Mouse (Mus musculus) heart, embryonic 14.5 days (tissue): ENCODE results near the gene Tgif1. TPM values are rescaled to one million over a fixed set of nuclear protein-coding genes. Genes with fewer than 3 reads are reported as not detected.

Experiments
- ATAC-seq: fragments of 200-750 bp; cut with Nextera tagmentation; 2 replicates; pipeline ENCODE4 v1.8.0; 2017; ENCODE audit warnings: low read depth, moderate TSS enrichment; ENCODE audit not compliant: insufficient number of reproducible peaks, insufficient read depth, low FRiP score
- H3K27ac ChIP-seq, 2 experiments: fragments of 200-500 bp in 1 of 2; fragments of 300-500 bp in 1 of 2; sonication (generic) in 1 of 2; replicated peaks in 1 of 2; 2 replicates each; pipeline ENCODE4 v1.5.1; 2012 to 2014; ENCODE audit warnings: low read depth in 2 of 2, low read length in 2 of 2, control low read depth in 1 of 2, mild to moderate bottlenecking in 1 of 2, mixed read lengths in 1 of 2; ENCODE audit not compliant: control insufficient read depth in 1 of 2, insufficient read depth in 1 of 2
- H3K27me3 ChIP-seq: fragments of 300-500 bp; sonication (generic); 2 replicates; pipeline ENCODE4 v1.6.1; 2014; ENCODE audit warnings: mild to moderate bottlenecking, low read length, control low read depth; ENCODE audit not compliant: control insufficient read depth, insufficient read depth
- H3K36me3 ChIP-seq: fragments of 300-500 bp; sonication (generic); 2 replicates; pipeline ENCODE4 v1.6.1; 2014; ENCODE audit warnings: mild to moderate bottlenecking, control low read depth, low read length, mixed read lengths; ENCODE audit not compliant: control insufficient read depth, insufficient read depth
- H3K4me1 ChIP-seq, 2 experiments: fragments of 200-500 bp in 1 of 2; fragments of 300-500 bp in 1 of 2; sonication (generic) in 1 of 2; 2 replicates each; pipeline ENCODE4 v1.6.1; 2012 to 2014; ENCODE audit warnings: low read length in 2 of 2, control low read depth in 1 of 2, mixed read lengths in 1 of 2; ENCODE audit not compliant: control insufficient read depth in 2 of 2, insufficient read depth in 2 of 2
- H3K4me2 ChIP-seq: fragments of 300-500 bp; sonication (generic); 2 replicates; pipeline ENCODE4 v1.6.1; 2014; ENCODE audit warnings: mild to moderate bottlenecking, low read length
- H3K4me3 ChIP-seq, 2 experiments: fragments of 200-500 bp in 1 of 2; fragments of 300-500 bp in 1 of 2; sonication (generic) in 1 of 2; 2 replicates each; pipeline ENCODE4 v1.5.1; 2012 to 2014; ENCODE audit warnings: low read length in 2 of 2, mild to moderate bottlenecking in 2 of 2, control low read depth in 1 of 2, low read depth in 1 of 2, moderate library complexity in 1 of 2; ENCODE audit not compliant: control insufficient read depth in 1 of 2, insufficient read depth in 1 of 2
- H3K9ac ChIP-seq: fragments of 300-500 bp; sonication (generic); 2 replicates; pipeline ENCODE4 v1.6.1; 2014; ENCODE audit warnings: mild to moderate bottlenecking, low read length
- H3K9me3 ChIP-seq: fragments of 300-500 bp; sonication (generic); 2 replicates; pipeline ENCODE4 v1.6.1; 2016; ENCODE audit warnings: low read length, control low read depth; ENCODE audit not compliant: control insufficient read depth
- WGBS: fragments of 180-500 bp; shearing (Covaris S2); extraction: QIAGEN DNeasy Blood & Tissue Kit; methylation state at CpG from one replicate; pipeline ENCODE4 v1.1.7; 2014; 5-methylcytosine and 5-hydroxymethylcytosine counted together
- polyA plus RNA-seq: library from polyadenylated mRNA; unstranded; fragments of >200 nt; fragmentation: Nextera tagmentation; extraction: Ambion mirVana; gene quantifications from 2 replicates; pipeline ENCODE4 v1.2.1, GENCODE M21; 2014

Gene Tgif1
- polyA plus RNA-seq, 1 experiment from 2014 or later, result 17.7 TPM

DNA sequence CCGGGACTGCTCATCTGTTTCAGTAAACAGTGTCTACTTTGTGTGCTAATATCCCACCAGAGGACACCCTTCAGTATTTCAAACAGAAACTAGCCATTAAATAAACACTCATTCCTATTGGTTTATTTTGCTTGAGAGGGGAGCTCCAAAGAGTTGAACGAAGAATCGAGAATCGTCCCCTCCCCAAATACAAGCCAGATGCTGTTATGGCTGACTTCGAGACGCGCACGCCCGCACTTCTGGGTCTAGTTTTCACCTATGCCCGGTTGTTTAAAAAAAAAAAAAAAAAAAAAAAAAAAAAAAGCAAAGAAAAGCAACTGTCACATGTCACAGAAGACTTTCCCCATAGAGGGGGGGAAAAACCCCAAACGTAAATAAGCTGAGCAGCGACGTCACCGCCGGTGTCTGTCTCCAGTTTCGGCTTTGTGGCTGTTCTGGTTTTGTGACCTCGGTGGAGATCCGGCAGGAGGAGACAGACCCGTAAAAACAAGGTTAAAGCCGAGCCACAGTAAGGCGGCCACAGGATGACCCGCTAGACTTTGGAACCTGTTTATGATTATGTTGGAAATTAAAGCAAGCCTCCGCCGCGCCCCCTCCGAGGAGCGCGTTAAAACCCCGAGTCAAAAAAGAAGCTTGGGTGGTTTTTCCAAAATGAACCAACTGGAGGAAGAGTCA lies 1.2 kb downstream of the Tgif1 start:
- H3K9ac ChIP-seq, result peak overlapping the region; percentile 91
- peaks cover 5 to 9% of the 10 kb centered on the region in 2 experiments; a peak in 2 of 4 replicates for H3K4me1 ChIP-seq
- no peaks in the 10 kb centered on the region for H3K9me3 ChIP-seq
- no peak for ATAC-seq
- peak overlapping the region; percentile 89 to 95 for H3K27ac ChIP-seq
- H3K36me3 ChIP-seq, result no peaks in the 10 kb centered on the region
- peak overlapping the region; percentile 62 to 91 for H3K4me3 ChIP-seq
- H3K4me2 ChIP-seq, result peak overlapping the region; percentile 98
- no peaks in the 10 kb centered on the region for H3K27me3 ChIP-seq
- under 1% methylated on average over 29 of the region's 29 CpGs for WGBS

DNA sequence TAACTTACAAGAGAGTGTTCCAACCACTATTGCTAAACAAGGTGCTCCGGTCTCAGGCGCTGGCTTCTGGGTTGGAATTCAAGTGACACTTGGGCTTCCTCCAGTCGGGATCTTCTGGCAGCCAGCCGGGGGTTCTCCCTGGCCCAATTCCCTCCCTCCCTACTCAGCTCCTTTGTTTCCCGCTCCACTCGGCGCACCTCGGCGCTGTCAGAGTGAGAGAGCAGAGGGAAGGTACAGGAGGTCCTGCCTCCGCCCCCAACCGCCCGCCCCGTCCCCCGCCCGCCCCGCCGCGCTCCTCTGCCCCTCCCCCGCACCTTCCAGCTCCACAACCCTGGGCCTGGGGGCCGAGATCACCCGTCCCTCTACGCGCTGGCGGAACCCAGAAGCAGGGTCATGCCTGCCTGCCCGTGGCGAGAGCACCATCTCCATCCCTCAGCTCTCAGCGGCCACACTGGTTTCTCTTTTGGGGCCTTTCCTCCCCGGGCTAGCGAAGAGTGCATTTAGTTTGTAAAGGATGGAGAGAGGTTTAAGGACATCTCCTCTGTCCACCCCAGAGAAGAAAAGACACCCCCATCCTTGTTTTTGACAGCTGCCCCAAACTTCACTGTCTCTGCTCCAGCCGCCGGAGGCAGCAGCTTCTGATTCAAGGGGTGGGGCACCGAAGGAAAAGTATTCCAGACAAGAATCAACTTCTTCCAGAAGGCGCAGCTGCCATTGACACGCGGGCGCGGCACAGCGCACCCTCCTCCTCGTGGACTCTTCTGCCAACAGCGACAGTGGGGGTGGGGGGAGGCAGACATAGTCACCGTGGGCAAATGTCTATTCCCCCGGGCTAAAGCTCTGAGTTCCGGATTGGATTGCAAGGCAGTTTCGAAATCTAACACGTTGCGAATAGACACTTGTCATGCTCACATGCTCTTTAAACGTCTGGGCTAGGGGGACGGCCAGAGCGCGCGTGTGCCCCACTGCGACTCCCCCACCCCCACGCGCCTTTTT lies 2.1 kb downstream of the Tgif1 start:
- no peaks in the 10 kb centered on the region for H3K27me3 ChIP-seq
- ATAC-seq, result peak; percentile 72
- H3K4me2 ChIP-seq, result peak overlapping the region; percentile 98
- H3K9ac ChIP-seq, result peak overlapping the region; percentile 91
- peaks cover 5 to 14% of the 10 kb centered on the region in 2 experiments; a peak in 3 of 4 replicates for H3K4me1 ChIP-seq
- H3K36me3 ChIP-seq, result no peaks in the 10 kb centered on the region
- peak overlapping the region; percentile 62 to 91 for H3K4me3 ChIP-seq
- no peaks in the 10 kb centered on the region for H3K9me3 ChIP-seq
- under 1% methylated on average over 53 of the region's 54 CpGs for WGBS
- H3K27ac ChIP-seq, result peak overlapping the region; percentile 93 to 95

DNA sequence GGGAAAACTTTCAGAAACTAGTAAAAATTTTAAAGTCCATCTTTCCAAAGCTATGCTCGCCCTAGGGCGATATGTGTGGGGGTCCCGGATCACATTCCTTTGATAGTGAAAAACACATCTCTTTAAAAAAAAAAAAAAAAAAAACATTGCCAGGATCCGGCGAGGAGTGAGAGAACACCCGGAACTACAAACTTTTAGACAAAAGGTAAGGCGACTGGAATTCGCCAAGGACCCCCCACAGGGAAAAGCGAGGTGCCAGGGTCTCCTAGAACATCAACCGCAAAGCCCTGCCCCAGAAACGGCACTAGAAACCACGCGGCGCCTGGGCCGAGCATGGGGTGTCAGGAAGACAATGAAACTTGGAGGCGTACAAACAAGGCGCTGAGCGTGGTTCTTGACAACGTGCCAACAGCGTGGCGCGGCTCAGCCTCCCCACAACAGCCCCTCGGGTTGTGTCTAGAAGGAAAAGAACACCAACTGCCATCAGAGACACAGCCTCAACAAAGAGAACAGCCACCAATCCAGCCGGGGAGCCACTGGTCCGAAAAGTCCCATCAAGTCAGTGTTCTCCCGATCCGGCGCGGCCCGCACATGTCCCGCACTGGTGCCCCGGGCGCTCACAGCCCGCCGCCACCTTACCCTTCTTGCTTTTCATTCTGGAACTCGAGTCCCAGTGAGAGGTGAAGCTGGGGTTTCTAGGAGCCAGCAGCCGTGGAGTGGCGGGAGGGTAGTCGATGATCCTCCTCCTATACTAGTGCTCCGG lies 2.9 kb downstream of the Tgif1 start:
- peak overlapping the region; percentile 91 for H3K9ac ChIP-seq
- peak; percentile 29; the same call in 1 of the 2 replicates for ATAC-seq
- peak overlapping the region; percentile 62 to 91 for H3K4me3 ChIP-seq
- peaks cover 5% of the 10 kb centered on the region; the same call in 1 of the 2 replicates for H3K36me3 ChIP-seq
- peak overlapping the region; percentile 98 for H3K4me2 ChIP-seq
- H3K9me3 ChIP-seq, result no peaks in the 10 kb centered on the region
- WGBS, result under 1% methylated on average over 40 of the region's 40 CpGs
- H3K4me1 ChIP-seq, result peaks cover 7 to 20% of the 10 kb centered on the region in 2 experiments; a peak in 3 of 4 replicates
- H3K27me3 ChIP-seq, result no peaks in the 10 kb centered on the region
- peak overlapping the region; percentile 93 to 95 for H3K27ac ChIP-seq

DNA sequence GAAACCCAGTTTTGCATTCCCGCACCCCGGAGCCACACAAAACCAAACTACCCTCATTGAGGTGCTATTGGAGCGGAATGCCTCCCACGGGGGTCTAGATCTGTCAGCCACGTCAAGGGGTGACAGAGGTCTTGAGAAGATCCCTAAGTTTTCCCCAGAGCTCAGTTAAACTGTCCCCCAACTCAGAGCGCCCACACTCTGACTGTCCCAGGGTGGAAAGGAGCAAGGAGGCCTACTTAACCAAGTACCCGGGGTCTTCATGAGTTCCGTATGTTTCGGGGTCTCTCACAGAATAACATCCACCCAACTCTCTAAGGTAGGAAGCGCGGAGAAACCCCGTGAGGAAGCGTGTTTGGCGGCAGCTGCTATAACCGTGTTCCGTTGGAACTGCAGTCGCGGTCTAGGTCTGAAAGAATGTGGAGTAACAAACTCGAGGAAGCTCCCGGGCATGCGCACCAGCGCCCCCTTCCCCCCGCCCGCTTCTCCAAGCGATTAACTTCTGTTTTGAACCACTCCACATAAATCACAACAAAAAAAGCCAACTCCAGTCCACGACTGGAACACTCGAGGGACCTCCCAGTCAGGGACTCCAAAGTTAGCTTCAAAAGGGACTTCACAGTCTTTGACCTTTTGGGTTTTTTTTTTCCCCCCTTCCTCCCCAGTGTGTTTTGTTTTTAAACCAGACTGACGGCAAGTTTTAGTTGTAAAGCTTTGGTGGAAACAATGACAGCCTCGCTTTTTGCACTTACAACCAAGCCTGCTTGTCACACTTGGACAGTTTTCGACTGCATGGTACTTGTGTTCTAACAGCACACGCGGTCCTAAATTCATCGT lies 3.7 kb downstream of the Tgif1 start:
- Histone ChIP-seq H3K9me3 (no peaks in the 10 kb centered on the region), H3K9ac (peak overlapping the region; percentile 91), H3K4me3 (peak overlapping the region; percentile 62 to 91), H3K27me3 (no peaks in the 10 kb centered on the region), H3K4me1 (peaks cover 11 to 28% of the 10 kb centered on the region in 2 experiments), H3K27ac (peak overlapping the region; percentile 93 to 95), H3K4me2 (peak overlapping the region; percentile 98), H3K36me3 (peaks cover 12% of the 10 kb centered on the region)
- 1% methylated on average over 33 of the region's 33 CpGs for WGBS
- ATAC-seq, result no peak

DNA sequence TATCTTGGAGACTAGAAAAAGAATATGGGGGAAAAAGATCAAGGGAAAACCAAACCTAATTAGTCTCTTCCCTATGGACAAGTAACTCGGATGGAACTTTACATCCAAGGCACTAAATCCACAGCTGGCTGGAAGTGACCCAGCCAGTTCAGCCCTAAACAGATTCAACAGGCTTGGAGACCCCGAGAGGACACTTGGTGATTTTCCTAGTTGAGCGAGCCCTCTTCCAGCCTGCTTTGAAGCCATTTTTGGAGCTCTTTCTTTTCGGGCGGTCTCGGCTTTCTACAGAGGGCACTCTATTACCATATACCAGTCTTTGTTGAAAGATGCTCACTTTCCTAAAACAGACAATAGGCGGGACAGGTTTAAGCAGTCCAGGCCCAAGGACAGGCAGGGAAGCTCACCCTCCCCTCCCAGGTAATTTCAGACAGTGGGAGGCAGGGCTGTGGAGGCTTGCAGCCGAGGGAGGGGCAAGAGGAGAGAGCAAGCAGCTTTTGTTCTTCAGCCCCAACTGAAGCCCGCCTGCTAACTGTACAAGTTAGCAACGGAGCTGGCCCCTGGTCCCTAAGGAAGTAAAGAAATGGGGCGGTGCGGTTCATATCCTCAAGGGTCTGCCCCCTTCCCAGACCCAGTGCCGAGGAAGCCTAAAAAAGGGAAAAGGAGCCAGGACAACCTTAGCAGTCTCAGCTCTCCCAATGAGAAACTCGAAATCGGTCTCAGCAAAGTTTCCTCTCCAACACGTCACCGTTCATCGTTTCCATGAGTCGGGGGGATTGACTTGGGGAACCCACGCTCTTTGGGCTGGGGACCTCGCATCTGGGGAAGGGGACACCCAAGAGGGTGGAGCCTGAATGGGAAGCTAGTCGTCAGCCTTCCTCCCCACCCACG lies 4.6 kb downstream of the Tgif1 start:
- no peaks in the 10 kb centered on the region for H3K27me3 ChIP-seq
- WGBS, result under 1% methylated on average over 23 of the region's 23 CpGs
- H3K36me3 ChIP-seq, result peaks cover 19% of the 10 kb centered on the region
- peaks cover 7 to 24% of the 10 kb centered on the region in 2 experiments for H3K4me1 ChIP-seq
- H3K9me3 ChIP-seq, result no peaks in the 10 kb centered on the region
- peak overlapping the region; percentile 91 for H3K9ac ChIP-seq
- peak overlapping the region; percentile 93 to 95 for H3K27ac ChIP-seq
- ATAC-seq, result peak; percentile 24
- H3K4me2 ChIP-seq, result peak overlapping the region; percentile 98
- H3K4me3 ChIP-seq, result peak overlapping the region; percentile 62 to 91

DNA sequence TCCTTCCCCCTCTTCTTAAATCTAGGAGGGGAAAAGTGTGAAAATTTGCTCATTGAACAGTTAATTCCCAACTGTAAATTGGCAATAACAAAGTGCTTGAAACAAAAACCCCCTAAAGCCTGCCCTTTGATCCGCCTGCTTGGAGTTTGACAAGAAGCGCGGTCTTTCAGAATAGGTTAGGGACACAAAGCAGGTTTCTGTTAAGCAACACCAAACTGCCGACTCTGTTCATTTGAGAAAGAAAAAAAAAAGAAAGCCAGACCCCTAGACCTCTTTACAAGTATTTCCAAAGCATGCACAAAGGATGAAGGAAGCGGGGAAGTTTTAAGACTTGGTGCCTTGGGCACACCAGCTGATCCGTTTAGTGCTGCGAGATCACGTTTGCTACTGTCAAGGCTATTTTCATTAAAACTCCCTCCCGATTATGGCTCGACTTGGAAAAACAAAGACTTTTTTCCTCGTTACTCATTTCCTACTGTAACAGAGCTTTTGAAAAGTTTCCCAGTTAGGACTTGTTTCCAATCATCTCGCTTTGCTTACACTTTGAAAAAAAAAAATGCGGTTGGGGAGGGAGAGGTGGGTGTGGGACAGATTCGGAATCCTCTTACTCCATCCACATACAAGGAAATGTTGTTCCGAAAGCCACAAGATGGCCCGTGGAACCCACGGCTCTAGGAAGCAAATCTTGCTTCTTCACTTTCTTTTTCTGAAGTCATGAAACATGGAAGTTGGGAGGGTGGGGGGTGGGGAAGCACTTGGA lies 5.4 kb downstream of the Tgif1 start:
- Histone ChIP-seq H3K4me1 (peaks cover 7 to 24% of the 10 kb centered on the region in 2 experiments), H3K9me3 (no peaks in the 10 kb centered on the region), H3K27me3 (no peaks in the 10 kb centered on the region), H3K4me2 (peak overlapping the region; percentile 98), H3K27ac (peak overlapping the region; percentile 93 to 95), H3K9ac (peak overlapping the region; percentile 91), H3K36me3 (peaks cover 27% of the 10 kb centered on the region), H3K4me3 (peak overlapping the region; percentile 62 to 91)
- WGBS, result 2% methylated on average over 17 of the region's 17 CpGs
- ATAC-seq, result no peak
